Mouse (Mus musculus) spleen, postnatal 4 days (tissue): Measurements from ENCODE around the gene Pnpla5.

ENCODE experiments used
- DNase-seq, 2 experiments: peaks; one replicate each; pipeline ENCODE4 v3.0.0; 2022; ENCODE audit warnings: low spot score in 2 of 2

Gene Pnpla5

GRCm38 (mm10) chr15:84069455-84070050, 53.4 kb downstream of the Pnpla5 start:
- DNase-seq, result no peak

DNA sequence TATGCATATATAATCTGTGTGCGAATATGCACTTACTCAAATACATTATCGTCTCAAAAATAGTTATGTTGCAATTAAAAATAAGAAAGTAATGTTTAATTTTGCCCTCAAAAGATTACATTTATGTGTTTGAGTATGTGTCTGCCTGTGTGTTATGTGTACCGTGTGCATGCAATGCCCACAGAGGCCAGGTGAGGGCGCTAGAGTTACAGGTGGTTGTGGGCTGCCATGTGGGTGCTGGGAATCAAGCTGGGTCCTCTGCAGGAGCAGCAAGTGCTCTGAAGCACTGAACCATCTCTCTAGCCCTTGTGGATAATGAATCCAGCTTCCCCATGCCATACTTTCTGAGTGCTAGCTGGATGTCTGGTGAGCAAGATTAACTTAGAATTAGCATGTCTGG, 57.3 kb downstream of the Pnpla5 start:
- DNase-seq, result no peak

DNA sequence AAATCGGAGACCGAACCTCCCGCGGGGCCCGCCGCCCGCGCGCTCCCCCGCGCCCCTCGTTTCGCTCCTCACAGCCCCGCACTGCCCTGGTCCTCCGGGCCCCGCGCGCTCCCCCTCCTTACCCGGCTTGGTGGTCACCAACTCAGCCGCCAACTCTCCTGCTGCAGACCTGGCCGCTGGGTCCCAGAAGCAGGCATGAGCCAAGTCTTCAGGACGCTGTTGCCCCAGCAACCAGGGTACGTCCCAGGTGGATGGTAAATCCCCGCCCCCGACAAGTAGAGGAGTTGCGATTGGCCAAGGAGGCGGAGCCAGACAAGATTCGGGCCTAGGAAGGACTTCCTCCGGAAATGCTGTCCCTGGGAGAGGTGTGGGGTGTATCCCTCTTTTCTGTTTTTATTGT, 57.8 kb downstream of the Pnpla5 start, which contains the start of gene Efcab6:
Gene Efcab6 (minus strand): TSS at position 240 of the 400 bp plus-strand sequence.
- DNase-seq, result no peak
